Mouse (Mus musculus) intestine, embryonic 14.5 days (tissue): ENCODE measurements around the gene 1700025C18Rik. TPM values are rescaled to one million over a fixed set of nuclear protein-coding genes. Genes with fewer than 3 reads are reported as not detected.

ENCODE experiments used
- ATAC-seq: fragments of 200-750 bp; cut with Nextera tagmentation; replicated peaks from 2 replicates; pipeline ENCODE4 v1.8.0; 2017; ENCODE audit warnings: low read depth, moderate number of reproducible peaks, moderate TSS enrichment, moderate library complexity; ENCODE audit not compliant: low FRiP score, low TSS enrichment
- DNase-seq: peaks from one replicate; pipeline ENCODE4 v3.0.0-alpha.2; 2018; ENCODE audit warnings: low spot score
- H3K27ac ChIP-seq: fragments of 300-500 bp; sonication (generic); 2 replicates; pipeline ENCODE4 v1.5.1; 2014; ENCODE audit warnings: low read depth, mild to moderate bottlenecking, control low read depth
- H3K27me3 ChIP-seq: fragments of 300-500 bp; sonication (generic); replicated peaks from 2 replicates; pipeline ENCODE4 v1.6.1; 2014; ENCODE audit warnings: low read length, control low read depth; ENCODE audit not compliant: control insufficient read depth, insufficient read depth
- H3K36me3 ChIP-seq: fragments of 300-500 bp; sonication (generic); 2 replicates; pipeline ENCODE4 v1.6.1; 2014; ENCODE audit warnings: low read length, control low read depth; ENCODE audit not compliant: control insufficient read depth, insufficient read depth
- H3K4me1 ChIP-seq: fragments of 300-500 bp; sonication (generic); replicated peaks from 2 replicates; pipeline ENCODE4 v1.6.1; 2014; ENCODE audit warnings: low read length, control low read depth, mixed read lengths; ENCODE audit not compliant: control insufficient read depth, insufficient read depth
- H3K4me2 ChIP-seq: fragments of 300-500 bp; sonication (generic); 2 replicates; pipeline ENCODE4 v1.6.1; 2014; ENCODE audit warnings: low read length
- H3K4me3 ChIP-seq: fragments of 300-500 bp; sonication (generic); 2 replicates; pipeline ENCODE4 v1.5.1; 2014; ENCODE audit warnings: low read depth, low read length, control low read depth, mixed read lengths
- H3K9ac ChIP-seq: fragments of 300-500 bp; sonication (generic); 2 replicates; pipeline ENCODE4 v1.6.1; 2014; ENCODE audit warnings: mild to moderate bottlenecking, low read length
- H3K9me3 ChIP-seq: fragments of 300-500 bp; sonication (generic); 2 replicates; pipeline ENCODE4 v1.6.1; 2016; ENCODE audit warnings: low read length, control low read depth; ENCODE audit not compliant: control insufficient read depth
- WGBS: fragments of 180-500 bp; shearing (Covaris S2); extraction: QIAGEN DNeasy Blood & Tissue Kit; methylation state at CpG from one replicate; pipeline ENCODE4 v1.1.7; 2014; 5-methylcytosine and 5-hydroxymethylcytosine counted together
- polyA plus RNA-seq: library from polyadenylated mRNA; unstranded; fragments of >200 nt; fragmentation: Nextera tagmentation; extraction: Ambion mirVana; gene quantifications from 2 replicates; pipeline ENCODE4 v1.2.1, GENCODE M21; 2014

1700025C18Rik gene
- polyA plus RNA-seq, 1 experiment from 2014 or later, result not detected

- no peak overlapping the region for H3K4me2 ChIP-seq
- 18% methylated on average over 11 of the region's 11 CpGs for WGBS
- DNase-seq (no peak), ATAC-seq (0 out of 2 replicates have a peak, but pooled peaks have one; percentile 47)
- no peak overlapping the region for H3K27ac ChIP-seq
- H3K9ac ChIP-seq, result no peak overlapping the region
- H3K9me3 ChIP-seq, result no peaks in the 10 kb centered on the region
- peaks cover 89% of the 10 kb centered on the region for H3K27me3 ChIP-seq
- H3K4me1 ChIP-seq, result 0 out of 2 replicates have a peak, but pooled peaks cover 5% of the 10 kb centered on the region
- H3K4me3 ChIP-seq, result no peak overlapping the region
- H3K36me3 ChIP-seq, result no peaks in the 10 kb centered on the region
Measured at GRCm38 (mm10) chr2:165113733-165114132, 23.2 kb upstream of the 1700025C18Rik start.

- no peak overlapping the region for H3K9ac ChIP-seq
Measured at GRCm38 (mm10) chr2:165112149-165112548, 21.6 kb upstream of the 1700025C18Rik start.

GRCm38 (mm10) chr2:165106585-165106984 lies 16.0 kb upstream of the 1700025C18Rik start:
- H3K27me3 ChIP-seq, result peaks cover 62% of the 10 kb centered on the region
- ATAC-seq (no peak), DNase-seq (no peak)
- H3K36me3 ChIP-seq, result no peaks in the 10 kb centered on the region
- H3K9me3 ChIP-seq, result no peaks in the 10 kb centered on the region
- no peak overlapping the region for H3K4me2 ChIP-seq
- no peak overlapping the region for H3K27ac ChIP-seq
- no peaks in the 10 kb centered on the region for H3K4me1 ChIP-seq
- H3K4me3 ChIP-seq, result no peak overlapping the region
- WGBS, result 24% methylated on average over 18 of the region's 18 CpGs
- H3K9ac ChIP-seq, result no peak overlapping the region

More at GRCm38 (mm10) chr2:165112149-165112548, 21.6 kb upstream of the 1700025C18Rik start:
- ATAC-seq (peak; percentile 75), DNase-seq (peak; percentile 92)
- Histone ChIP-seq H3K4me2 (no peak overlapping the region), H3K4me3 (no peak overlapping the region), H3K9me3 (no peaks in the 10 kb centered on the region), H3K27ac (no peak overlapping the region), H3K4me1 (0 out of 2 replicates have a peak, but pooled peaks cover 5% of the 10 kb centered on the region), H3K36me3 (no peaks in the 10 kb centered on the region), H3K27me3 (peaks cover 93% of the 10 kb centered on the region)
- WGBS, result 1% methylated on average over 47 of the region's 54 CpGs

GRCm38 (mm10) chr2:165105513-165106079 lies 15.0 kb upstream of the 1700025C18Rik start:
- Histone ChIP-seq H3K4me3 (no peak overlapping the region), H3K9me3 (no peaks in the 10 kb centered on the region), H3K36me3 (no peaks in the 10 kb centered on the region), H3K9ac (no peak overlapping the region), H3K27me3 (peaks cover 52% of the 10 kb centered on the region), H3K27ac (no peak overlapping the region), H3K4me1 (0 out of 2 replicates have a peak, but pooled peaks cover 4% of the 10 kb centered on the region), H3K4me2 (no peak overlapping the region)
- 69% methylated on average over 16 of the region's 16 CpGs for WGBS
- no peak for ATAC-seq
- no peak for DNase-seq

GRCm38 (mm10) chr2:165102920-165103319 lies 12.4 kb upstream of the 1700025C18Rik start:
- H3K27ac ChIP-seq, result no peak overlapping the region
- no peak for ATAC-seq
- 0 out of 2 replicates have a peak, but pooled peaks cover 4% of the 10 kb centered on the region for H3K4me1 ChIP-seq
- no peaks in the 10 kb centered on the region for H3K36me3 ChIP-seq
- peaks cover 29% of the 10 kb centered on the region for H3K27me3 ChIP-seq
- H3K9ac ChIP-seq, result no peak overlapping the region
- WGBS, result 69% methylated on average over 3 of the region's 3 CpGs
- no peaks in the 10 kb centered on the region for H3K9me3 ChIP-seq
- no peak overlapping the region for H3K4me3 ChIP-seq
- DNase-seq, result no peak
- H3K4me2 ChIP-seq, result no peak overlapping the region

GRCm38 (mm10) chr2:165100749-165101148 lies 10.2 kb upstream of the 1700025C18Rik start:
- no peak overlapping the region for H3K4me2 ChIP-seq
- DNase-seq (no peak), ATAC-seq (no peak)
- H3K4me1 ChIP-seq, result 0 out of 2 replicates have a peak, but pooled peaks cover 4% of the 10 kb centered on the region
- no peaks in the 10 kb centered on the region for H3K9me3 ChIP-seq
- peaks cover 25% of the 10 kb centered on the region for H3K27me3 ChIP-seq
- WGBS, result 6% methylated on average over 6 of the region's 6 CpGs
- no peak overlapping the region for H3K9ac ChIP-seq
- no peak overlapping the region for H3K27ac ChIP-seq
- no peak overlapping the region for H3K4me3 ChIP-seq
- no peaks in the 10 kb centered on the region for H3K36me3 ChIP-seq

- no peak for ATAC-seq
- Histone ChIP-seq H3K4me3 (no peak overlapping the region), H3K9me3 (no peaks in the 10 kb centered on the region), H3K4me1 (0 out of 2 replicates have a peak, but pooled peaks cover 4% of the 10 kb centered on the region), H3K27ac (no peak overlapping the region), H3K36me3 (no peaks in the 10 kb centered on the region), H3K27me3 (peaks cover 13% of the 10 kb centered on the region), H3K4me2 (no peak overlapping the region), H3K9ac (no peak overlapping the region)
- no peak for DNase-seq
- 73% methylated on average over 3 of the region's 3 CpGs for WGBS
Measured at GRCm38 (mm10) chr2:165098861-165099260, 8.3 kb upstream of the 1700025C18Rik start.

GRCm38 (mm10) chr2:165096367-165096766 lies 5.8 kb upstream of the 1700025C18Rik start:
- Histone ChIP-seq H3K4me1 (0 out of 2 replicates have a peak, but pooled peaks cover 4% of the 10 kb centered on the region), H3K27me3 (peaks cover 13% of the 10 kb centered on the region), H3K4me3 (no peak overlapping the region), H3K4me2 (no peak overlapping the region), H3K27ac (no peak overlapping the region), H3K9me3 (no peaks in the 10 kb centered on the region), H3K36me3 (no peaks in the 10 kb centered on the region), H3K9ac (no peak overlapping the region)
- 24% methylated on average over 10 of the region's 10 CpGs for WGBS
- no peak for ATAC-seq
- DNase-seq, result no peak

GRCm38 (mm10) chr2:165092393-165092792 lies 1.8 kb upstream of the 1700025C18Rik start:
- Histone ChIP-seq H3K27me3 (peaks cover 13% of the 10 kb centered on the region), H3K4me1 (no peaks in the 10 kb centered on the region), H3K4me3 (no peak overlapping the region), H3K36me3 (no peaks in the 10 kb centered on the region), H3K4me2 (no peak overlapping the region), H3K9me3 (no peaks in the 10 kb centered on the region), H3K27ac (no peak overlapping the region), H3K9ac (no peak overlapping the region)
- ATAC-seq, result no peak
- DNase-seq, result no peak
- WGBS, result 65% methylated on average over 7 of the region's 7 CpGs
